Mouse (Mus musculus): Measurements from ENCODE around the gene Id1. TPM values are rescaled to one million over a fixed set of nuclear protein-coding genes. Genes with fewer than 3 reads are reported as not detected.

The Id1 gene
- polyA plus RNA-seq, 1 experiment from 2014 or later = 23.2 TPM

DNA sequence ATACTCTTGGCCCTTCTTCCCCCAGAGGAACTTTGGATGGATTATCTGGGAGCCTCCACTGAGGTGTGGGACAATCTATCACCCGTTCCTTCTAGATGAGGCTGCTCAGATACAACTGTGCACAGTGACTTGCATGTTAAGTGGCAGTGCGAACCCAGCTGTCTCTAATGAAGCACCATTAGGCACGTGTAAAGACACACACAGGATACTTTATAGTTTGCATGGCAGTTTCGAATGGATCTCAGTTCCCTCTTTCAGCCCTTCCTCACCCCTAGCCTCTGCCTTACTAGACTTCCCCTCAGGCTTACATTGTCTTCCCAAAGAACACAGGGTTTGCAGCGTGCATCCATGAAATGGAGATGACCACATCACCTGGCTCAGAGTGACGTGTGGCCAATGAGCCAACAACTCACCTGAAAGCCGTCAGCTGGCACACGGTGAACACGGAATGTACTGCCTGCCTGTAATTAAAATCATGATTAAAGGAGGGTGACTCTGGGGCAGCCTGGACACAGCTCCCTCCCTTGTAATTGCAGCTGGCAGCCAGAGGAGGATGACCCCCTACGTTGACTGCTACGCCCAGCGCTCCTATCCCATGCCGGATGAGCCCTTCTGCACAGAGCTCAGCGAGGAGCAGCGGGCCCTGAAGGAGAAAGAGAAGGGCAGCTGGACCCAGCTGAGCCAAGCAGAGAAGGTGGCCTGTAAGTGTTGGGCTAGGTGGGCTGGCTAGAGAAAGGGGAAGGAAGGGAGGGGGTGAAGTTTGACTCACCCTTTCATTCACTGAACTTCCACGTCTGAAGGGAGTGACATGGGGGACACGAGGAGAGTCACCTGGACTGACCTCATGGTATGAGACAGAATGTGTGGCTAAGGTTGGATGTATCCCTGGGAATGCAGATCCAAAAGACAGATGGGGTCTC lies 20.7 kb downstream of the Id1 start:
- H3K27me3 ChIP-seq = peaks cover 41% of the 10 kb centered on the region

DNA sequence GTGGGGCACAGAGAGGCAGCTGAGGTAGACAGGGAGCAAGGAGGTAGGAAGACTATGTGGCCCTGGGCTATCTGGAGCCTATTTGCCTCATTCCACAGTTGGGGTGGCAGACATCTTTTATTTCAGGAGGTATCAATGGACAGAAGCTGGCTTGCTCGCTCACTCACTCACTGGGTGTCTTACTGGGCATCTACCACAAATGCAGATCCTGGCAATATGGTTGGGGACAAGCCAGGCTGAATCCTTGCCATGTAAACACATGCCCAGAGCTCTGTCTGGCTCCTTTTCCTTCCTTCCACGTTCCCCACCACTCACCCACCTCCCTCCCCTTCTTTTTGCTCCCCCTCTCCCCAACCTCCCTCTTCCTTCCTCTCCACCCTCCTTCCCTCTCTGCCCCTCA lies 21.4 kb downstream of the Id1 start:
- H3K36me3 ChIP-seq = no peaks in the 10 kb centered on the region
- ATAC-seq (ENCODE audit: low read depth) = no peak
- peaks cover 19% of the 10 kb centered on the region; the same call in 1 of the 2 replicates for H3K4me1 ChIP-seq (replicated peaks)
- WGBS (ENCODE audit: insufficient replicate concordance) = 53% methylated on average over 2 of the region's 2 CpGs
- no peak overlapping the region for H3K27ac ChIP-seq
- no peaks in the 10 kb centered on the region for H3K9me3 ChIP-seq (replicated peaks)
- peaks cover 41% of the 10 kb centered on the region for H3K27me3 ChIP-seq
- H3K4me3 ChIP-seq (replicated peaks) = no peak overlapping the region
- H3K9ac ChIP-seq = no peak overlapping the region
- DNase-seq = no peak
- no peak overlapping the region for H3K4me2 ChIP-seq

More for the DNA sequence above, 20.7 kb downstream of the Id1 start:
- Histone ChIP-seq H3K4me1 (replicated peaks) (peaks cover 19% of the 10 kb centered on the region; the same call in 1 of the 2 replicates), H3K9me3 (replicated peaks) (no peaks in the 10 kb centered on the region), H3K9ac (no peak overlapping the region), H3K36me3 (no peaks in the 10 kb centered on the region), H3K27ac (no peak overlapping the region), H3K4me2 (no peak overlapping the region), H3K4me3 (replicated peaks) (no peak overlapping the region)
- DNase-seq = no peak
- 57% methylated on average over 17 of the region's 17 CpGs for WGBS (ENCODE audit: insufficient replicate concordance)
- no peak; the same call in 1 of the 2 replicates for ATAC-seq (ENCODE audit: low read depth)

DNA sequence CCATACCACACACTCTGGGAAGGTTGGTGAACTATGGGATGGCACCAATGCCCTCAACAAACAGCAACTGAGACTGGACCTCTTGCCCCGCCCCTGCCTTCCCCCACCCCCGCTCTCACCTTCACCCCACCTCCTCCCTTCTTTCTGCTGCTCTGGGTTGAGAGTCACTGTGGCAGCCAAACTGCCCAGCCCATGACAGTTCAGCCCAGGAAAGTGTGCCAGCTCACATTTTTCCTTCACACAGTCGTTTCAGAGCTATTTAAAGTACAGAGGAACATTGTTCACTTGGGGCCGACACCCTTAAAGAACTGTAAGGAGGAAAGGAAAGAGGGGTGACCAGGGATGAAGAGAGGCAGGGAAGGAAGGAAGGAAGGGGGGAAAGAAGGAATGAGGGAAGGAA lies 22.3 kb downstream of the Id1 start:
- no peak overlapping the region for H3K9ac ChIP-seq

DNA sequence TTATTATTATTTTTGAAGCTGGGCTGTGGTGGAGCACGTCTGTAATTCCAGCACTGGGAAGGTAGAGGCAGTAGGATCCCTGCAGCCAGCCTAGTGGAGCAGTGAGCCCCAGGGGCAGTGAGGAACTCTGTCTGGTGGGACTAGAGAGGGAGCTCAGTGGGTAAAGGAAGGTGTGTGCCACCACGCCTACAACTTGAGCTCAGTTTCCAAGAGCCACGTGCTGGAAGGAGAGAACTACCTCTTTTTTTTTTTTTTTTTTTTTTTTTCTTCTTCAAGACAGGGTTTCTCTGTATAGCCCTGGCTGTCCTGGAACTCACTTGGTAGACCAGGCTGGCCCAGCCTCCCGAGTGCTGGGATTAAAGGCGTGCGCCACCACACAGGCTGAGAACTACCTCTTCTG lies 27.3 kb downstream of the Id1 start:
- WGBS (ENCODE audit: insufficient replicate concordance) = 39% methylated on average over 6 of the region's 6 CpGs

More for the DNA sequence above, 22.3 kb downstream of the Id1 start:
- no peak overlapping the region for H3K4me3 ChIP-seq (replicated peaks)
- no peaks in the 10 kb centered on the region for H3K9me3 ChIP-seq (replicated peaks)
- peaks cover 19% of the 10 kb centered on the region; the same call in 1 of the 2 replicates for H3K4me1 ChIP-seq (replicated peaks)
- H3K4me2 ChIP-seq = no peak overlapping the region
- no peak for DNase-seq
- ATAC-seq (ENCODE audit: low read depth) = no peak
- H3K27me3 ChIP-seq = peaks cover 36% of the 10 kb centered on the region
- H3K36me3 ChIP-seq = no peaks in the 10 kb centered on the region
- WGBS (ENCODE audit: insufficient replicate concordance) = 49% methylated on average over 4 of the region's 4 CpGs
- H3K27ac ChIP-seq = no peak overlapping the region

DNA sequence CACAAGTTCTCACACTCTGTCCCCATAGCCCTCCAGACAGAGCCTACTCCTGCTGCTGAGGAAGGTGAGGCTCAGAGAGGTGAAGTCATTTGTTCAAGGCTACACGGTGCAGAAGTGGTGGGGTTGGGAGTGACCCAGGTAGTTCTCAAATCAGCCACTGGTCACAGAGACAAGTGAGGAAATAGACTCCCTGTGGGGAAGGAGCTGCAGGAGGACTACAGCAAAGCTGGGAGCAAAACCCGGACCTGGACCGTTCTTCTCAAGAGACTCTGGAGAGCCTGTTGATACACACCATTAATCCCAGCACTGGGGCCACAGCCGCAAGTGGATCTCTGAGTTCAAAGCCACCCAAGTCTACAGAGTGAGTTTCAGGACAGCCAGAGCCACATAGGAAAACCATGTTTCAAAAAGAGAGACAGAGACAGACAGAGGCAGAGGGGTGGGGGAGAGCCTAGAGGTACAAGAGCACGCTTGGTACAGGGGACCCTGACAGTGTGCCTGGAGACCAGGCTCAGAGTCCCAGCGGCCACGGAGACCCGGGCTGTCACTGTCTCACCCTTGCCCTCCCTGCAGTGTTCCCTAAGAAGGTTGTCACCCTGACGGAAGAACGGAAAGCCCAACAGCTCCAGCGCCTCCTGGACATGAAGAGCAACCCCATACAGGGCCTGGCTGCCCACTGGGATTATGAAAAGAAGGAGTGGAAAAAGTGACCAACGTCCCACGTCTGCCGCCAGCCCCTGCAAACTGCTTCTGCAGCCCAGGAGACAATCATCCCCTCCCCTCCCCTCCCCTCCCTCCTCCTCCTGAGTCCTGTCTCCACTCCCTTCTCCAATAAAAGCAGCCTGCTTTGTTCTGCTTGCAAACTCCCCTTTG lies 28.4 kb downstream of the Id1 start:
- DNase-seq = no peak
- WGBS (ENCODE audit: insufficient replicate concordance) = 28% methylated on average over 14 of the region's 14 CpGs
- no peaks in the 10 kb centered on the region for H3K36me3 ChIP-seq
- no peak overlapping the region for H3K4me3 ChIP-seq (replicated peaks)
- H3K27ac ChIP-seq = no peak overlapping the region
- no peaks in the 10 kb centered on the region for H3K9me3 ChIP-seq (replicated peaks)
- no peak for ATAC-seq (ENCODE audit: low read depth)
- H3K27me3 ChIP-seq = peaks cover 19% of the 10 kb centered on the region
- peak overlapping the region; percentile 29; the same call in 1 of the 2 replicates for H3K9ac ChIP-seq
- H3K4me1 ChIP-seq (replicated peaks) = peaks cover 49% of the 10 kb centered on the region
- H3K4me2 ChIP-seq = no peak overlapping the region

More for the DNA sequence above, 27.3 kb downstream of the Id1 start:
- H3K27me3 ChIP-seq = peaks cover 13% of the 10 kb centered on the region
- no peaks in the 10 kb centered on the region for H3K36me3 ChIP-seq
- DNase-seq (no peak), ATAC-seq (ENCODE audit: low read depth) (no peak)
- H3K27ac ChIP-seq = 0 out of 2 replicates have a peak overlapping the region, but pooled peaks have one; percentile 21
- peaks cover 42% of the 10 kb centered on the region for H3K4me1 ChIP-seq (replicated peaks)
- H3K4me3 ChIP-seq (replicated peaks) = no peak overlapping the region
- H3K9ac ChIP-seq = no peak overlapping the region
- H3K4me2 ChIP-seq = no peak overlapping the region
- H3K9me3 ChIP-seq (replicated peaks) = no peaks in the 10 kb centered on the region

DNA sequence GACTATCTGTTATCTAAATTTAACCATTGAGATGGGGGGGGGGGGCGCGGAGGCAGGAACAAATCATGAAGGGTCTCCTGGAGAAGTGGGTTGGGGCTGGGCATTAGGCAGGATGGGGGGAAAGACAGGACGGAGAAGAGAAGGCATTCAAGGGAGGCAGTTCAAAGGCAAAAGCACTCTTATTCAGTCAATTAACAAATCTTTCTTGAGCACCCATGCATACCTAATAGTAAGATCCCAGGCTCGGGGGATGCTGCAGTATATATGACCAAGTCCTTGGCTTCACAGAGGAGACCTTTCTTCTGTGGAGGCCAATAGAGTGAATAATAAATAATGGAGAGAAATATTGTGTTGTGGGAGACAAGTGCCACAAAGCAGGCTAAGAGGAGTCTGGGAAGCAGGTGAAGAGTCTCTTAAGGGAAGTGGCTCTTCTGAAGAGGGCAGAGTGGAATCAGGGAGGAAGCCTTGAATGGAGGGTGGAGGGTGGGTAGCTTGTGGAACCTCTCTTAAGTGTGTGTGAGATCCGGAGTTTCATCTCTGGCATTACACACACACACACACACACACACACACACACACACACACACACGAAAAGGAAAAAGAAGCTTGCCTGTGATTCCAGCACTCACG lies 29.1 kb downstream of the Id1 start:
- no peaks in the 10 kb centered on the region for H3K36me3 ChIP-seq
- H3K9me3 ChIP-seq (replicated peaks) = no peaks in the 10 kb centered on the region
- no peak overlapping the region for H3K9ac ChIP-seq
- no peak overlapping the region for H3K4me2 ChIP-seq
- DNase-seq (no peak), ATAC-seq (ENCODE audit: low read depth) (no peak)
- H3K27ac ChIP-seq = no peak overlapping the region
- no peak overlapping the region for H3K4me3 ChIP-seq (replicated peaks)
- H3K27me3 ChIP-seq = peaks cover 20% of the 10 kb centered on the region
- H3K4me1 ChIP-seq (replicated peaks) = peaks cover 57% of the 10 kb centered on the region
- WGBS (ENCODE audit: insufficient replicate concordance) = 55% methylated on average over 7 of the region's 7 CpGs

DNA sequence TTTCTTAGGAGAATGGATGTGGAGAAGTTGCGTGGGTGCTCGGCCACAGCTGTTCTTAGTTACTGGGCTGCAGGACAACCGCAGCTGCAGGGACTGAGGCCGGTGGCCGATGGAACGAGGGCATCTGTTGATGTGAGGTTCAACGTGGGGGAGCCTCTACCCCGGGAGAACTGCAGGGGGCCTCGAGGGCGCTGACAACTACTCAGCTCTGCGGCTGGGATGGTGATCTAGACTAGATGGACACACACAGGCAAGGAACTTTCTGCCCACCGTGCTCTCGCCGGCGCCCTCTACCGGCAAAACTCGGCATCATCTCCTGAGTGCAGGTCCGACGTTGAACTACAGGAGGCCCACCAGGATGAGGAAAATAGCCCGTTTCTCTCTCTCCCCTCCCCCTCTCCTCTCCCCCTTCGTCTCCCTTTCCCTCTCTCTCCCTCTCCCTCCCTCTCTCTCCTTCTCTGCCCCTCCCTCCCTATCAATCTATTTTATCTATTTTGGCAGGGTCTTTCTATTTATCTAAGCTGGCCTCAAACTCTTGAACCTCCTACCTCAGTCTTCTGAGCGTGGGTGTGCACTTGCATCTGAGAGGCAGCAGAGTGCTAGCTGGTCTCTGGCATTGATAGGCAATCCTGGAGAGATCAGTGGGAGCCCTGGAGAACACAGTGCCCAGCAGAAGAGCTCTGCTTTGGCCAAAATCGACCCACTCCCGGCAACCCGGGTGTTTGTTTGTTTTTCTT lies 30.5 kb downstream of the Id1 start:
- Histone ChIP-seq H3K27me3 (peaks cover 31% of the 10 kb centered on the region), H3K9me3 (replicated peaks) (no peaks in the 10 kb centered on the region), H3K36me3 (no peaks in the 10 kb centered on the region), H3K4me1 (replicated peaks) (peaks cover 64% of the 10 kb centered on the region), H3K4me3 (replicated peaks) (0 out of 2 replicates have a peak overlapping the region, but pooled peaks have one; percentile 5), H3K4me2 (peak overlapping the region; percentile 41; the same call in 1 of the 2 replicates), H3K9ac (peak overlapping the region; percentile 23), H3K27ac (peak overlapping the region; percentile 69)
- WGBS (ENCODE audit: insufficient replicate concordance) = 17% methylated on average over 25 of the region's 25 CpGs
- ATAC-seq (ENCODE audit: low read depth) (peak; percentile 38), DNase-seq (peak; percentile 82)

DNA sequence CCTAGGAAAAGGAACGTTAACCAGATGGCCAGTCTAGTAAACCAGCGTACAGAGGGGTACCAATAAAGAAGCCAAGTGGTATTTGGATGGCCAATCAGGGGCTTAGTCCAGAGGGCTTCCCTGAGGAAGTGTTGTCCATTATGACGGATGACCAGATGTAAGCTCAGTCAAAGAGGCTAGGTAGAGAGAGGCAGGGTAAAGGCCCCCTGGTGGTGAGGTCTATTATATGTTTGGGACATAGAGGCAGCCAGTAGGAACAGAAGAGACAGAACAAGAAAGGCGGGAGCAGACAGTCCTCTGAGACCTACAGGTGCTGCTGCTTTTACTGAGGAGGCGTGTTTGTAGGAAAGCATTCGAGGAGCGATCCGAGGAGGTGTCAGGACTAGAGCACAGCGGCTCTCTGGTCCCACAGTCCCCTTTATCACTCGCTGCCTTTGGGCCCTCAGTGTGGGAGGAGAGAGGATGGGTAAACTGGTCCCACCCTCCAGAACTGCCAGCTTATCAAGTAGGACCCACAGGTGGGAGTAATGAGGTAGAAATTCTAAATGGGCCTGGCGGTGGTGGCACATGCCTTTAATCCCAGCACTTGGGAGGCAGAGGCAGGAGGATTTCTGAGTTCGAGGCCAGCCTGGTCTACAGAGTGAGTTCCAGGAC lies 31.7 kb downstream of the Id1 start:
- peak; percentile 64 for DNase-seq
- H3K4me3 ChIP-seq (replicated peaks) = no peak overlapping the region
- peaks cover 35% of the 10 kb centered on the region for H3K27me3 ChIP-seq
- no peak overlapping the region for H3K9ac ChIP-seq
- H3K4me2 ChIP-seq = 0 out of 2 replicates have a peak overlapping the region, but pooled peaks have one; percentile 5
- WGBS (ENCODE audit: insufficient replicate concordance) = 42% methylated on average over 12 of the region's 12 CpGs
- no peaks in the 10 kb centered on the region for H3K36me3 ChIP-seq
- H3K4me1 ChIP-seq (replicated peaks) = peaks cover 71% of the 10 kb centered on the region
- H3K27ac ChIP-seq = 0 out of 2 replicates have a peak overlapping the region, but pooled peaks have one; percentile 14
- ATAC-seq (ENCODE audit: low read depth) = peak; percentile 68
- no peaks in the 10 kb centered on the region for H3K9me3 ChIP-seq (replicated peaks)

DNA sequence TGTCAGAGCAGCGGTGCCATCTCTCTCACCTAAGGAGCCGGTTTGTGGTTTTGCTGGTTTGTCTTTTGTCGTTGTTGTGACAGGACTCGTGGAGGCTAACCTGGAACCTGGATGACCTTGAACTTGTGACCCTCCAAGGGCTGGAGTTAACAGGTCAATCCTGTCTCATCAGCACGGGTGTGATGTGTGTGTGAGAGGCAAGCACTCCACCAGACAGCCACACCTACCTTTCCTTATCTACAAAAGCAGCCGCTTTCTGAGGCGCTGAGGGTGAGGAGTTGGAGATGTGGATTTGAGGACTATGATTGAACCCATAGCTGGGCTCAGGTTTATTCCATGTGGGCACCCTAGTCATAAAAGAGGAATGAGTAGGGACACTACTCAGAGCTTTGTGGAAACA lies 33.6 kb downstream of the Id1 start:
- Histone ChIP-seq H3K4me2 (peak overlapping the region; percentile 26), H3K27me3 (peaks cover 32% of the 10 kb centered on the region), H3K9me3 (replicated peaks) (no peaks in the 10 kb centered on the region), H3K4me1 (replicated peaks) (peaks cover 70% of the 10 kb centered on the region), H3K27ac (no peak overlapping the region; the same call in 1 of the 2 replicates), H3K4me3 (replicated peaks) (no peak overlapping the region), H3K36me3 (no peaks in the 10 kb centered on the region), H3K9ac (peak overlapping the region; percentile 18; the same call in 1 of the 2 replicates)
- 38% methylated on average over 7 of the region's 7 CpGs for WGBS (ENCODE audit: insufficient replicate concordance)
- DNase-seq (peak; percentile 67), ATAC-seq (ENCODE audit: low read depth) (peak; percentile 85)

DNA sequence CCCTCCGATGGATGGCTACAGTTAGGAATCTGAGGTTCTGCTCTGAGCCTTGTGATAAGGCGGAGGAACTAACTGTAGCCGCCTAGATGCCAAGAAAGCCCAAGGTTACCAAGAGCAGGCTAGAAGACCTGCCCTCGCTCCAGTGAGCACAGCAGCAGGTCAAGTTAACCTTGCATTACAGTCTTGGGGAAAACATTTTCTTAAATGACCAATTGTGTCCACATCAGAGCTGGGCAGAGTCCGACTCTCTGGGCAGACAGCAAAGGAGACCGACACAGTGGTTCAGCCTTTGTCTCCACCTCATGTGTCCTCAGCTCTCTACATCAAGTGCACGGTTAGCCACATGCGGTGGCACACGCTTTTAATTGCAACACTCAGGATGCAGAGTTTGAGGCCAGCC lies 35.5 kb downstream of the Id1 start:
- 59% methylated on average over 9 of the region's 9 CpGs for WGBS (ENCODE audit: insufficient replicate concordance)
- H3K4me1 ChIP-seq (replicated peaks) = peaks cover 67% of the 10 kb centered on the region
- peaks cover 26% of the 10 kb centered on the region for H3K27me3 ChIP-seq
- H3K9me3 ChIP-seq (replicated peaks) = no peaks in the 10 kb centered on the region
- ATAC-seq (ENCODE audit: low read depth) = no peak
- no peak overlapping the region for H3K27ac ChIP-seq
- DNase-seq = no peak
- H3K36me3 ChIP-seq = 0 out of 2 replicates have a peak, but pooled peaks cover 1% of the 10 kb centered on the region
- H3K4me2 ChIP-seq = no peak overlapping the region
- no peak overlapping the region for H3K9ac ChIP-seq
- no peak overlapping the region for H3K4me3 ChIP-seq (replicated peaks)

All from liver, embryonic 13.5 days (tissue).